Mouse (Mus musculus) embryonic facial prominence, embryonic 15.5 days (tissue): ENCODE measurements around the gene Slc4a10. TPM values are rescaled to one million over a fixed set of nuclear protein-coding genes. Genes with fewer than 3 reads are reported as not detected.

ENCODE experiments used
- ATAC-seq: fragments of 200-750 bp; cut with Nextera tagmentation; 2 replicates; pipeline ENCODE4 v1.8.0; 2017; ENCODE audit warnings: low read depth, moderate TSS enrichment; ENCODE audit not compliant: insufficient number of reproducible peaks, low FRiP score, low TSS enrichment
- H3K27ac ChIP-seq: fragments of 300-500 bp; sonication (generic); replicated peaks from 2 replicates; pipeline ENCODE4 v1.5.1; 2015; ENCODE audit warnings: mild to moderate bottlenecking, inconsistent platforms
- H3K27me3 ChIP-seq: fragments of 300-500 bp; sonication (generic); 2 replicates; pipeline ENCODE4 v1.6.1; 2015; ENCODE audit warnings: inconsistent platforms
- H3K36me3 ChIP-seq: fragments of 300-500 bp; sonication (generic); 2 replicates; pipeline ENCODE4 v1.6.1; 2015; ENCODE audit warnings: mild to moderate bottlenecking, inconsistent platforms
- H3K4me1 ChIP-seq: fragments of 300-500 bp; sonication (generic); 2 replicates; pipeline ENCODE4 v1.6.1; 2015; ENCODE audit warnings: inconsistent platforms
- H3K4me2 ChIP-seq: fragments of 300-500 bp; sonication (generic); replicated peaks from 2 replicates; pipeline ENCODE4 v1.6.1; 2015; ENCODE audit warnings: mild to moderate bottlenecking, inconsistent platforms
- H3K4me3 ChIP-seq: fragments of 300-500 bp; sonication (generic); replicated peaks from 2 replicates; pipeline ENCODE4 v1.5.1; 2015; ENCODE audit warnings: mild to moderate bottlenecking, inconsistent platforms
- H3K9ac ChIP-seq: fragments of 300-500 bp; sonication (generic); 2 replicates; pipeline ENCODE4 v1.6.1; 2015; ENCODE audit warnings: inconsistent platforms
- H3K9me3 ChIP-seq: fragments of 300-500 bp; sonication (generic); replicated peaks from 2 replicates; pipeline ENCODE4 v1.6.1; 2016; ENCODE audit warnings: inconsistent platforms
- WGBS: fragments of 180-500 bp; shearing (Covaris S2); methylation state at CpG from one replicate; pipeline ENCODE4 v1.1.7; 2015; 5-methylcytosine and 5-hydroxymethylcytosine counted together
- polyA plus RNA-seq: library from polyadenylated mRNA; unstranded; fragments of >200 nt; fragmentation: Nextera tagmentation; extraction: Ambion mirVana; gene quantifications from 2 replicates; pipeline ENCODE4 v1.2.1, GENCODE M21; 2015

Gene Slc4a10
- polyA plus RNA-seq, 1 experiment from 2014 or later: 0.57 TPM

GRCm38 (mm10) chr2:62325388-62325787 lies 279.1 kb downstream of the Slc4a10 start:
- H3K36me3 ChIP-seq: no peaks in the 10 kb centered on the region
- no peak overlapping the region for H3K9ac ChIP-seq
- no peak for ATAC-seq
- no peak overlapping the region for H3K4me3 ChIP-seq
- no peaks in the 10 kb centered on the region for H3K4me1 ChIP-seq
- WGBS: 72% methylated on average over 2 of the region's 2 CpGs
- H3K27ac ChIP-seq: no peak overlapping the region
- H3K4me2 ChIP-seq: no peak overlapping the region
- no peaks in the 10 kb centered on the region for H3K27me3 ChIP-seq
- H3K9me3 ChIP-seq: no peaks in the 10 kb centered on the region

GRCm38 (mm10) chr2:62331913-62332312 lies 285.7 kb downstream of the Slc4a10 start:
- Histone ChIP-seq H3K4me3 (no peak overlapping the region), H3K27ac (no peak overlapping the region), H3K27me3 (no peaks in the 10 kb centered on the region), H3K4me1 (no peaks in the 10 kb centered on the region), H3K36me3 (no peaks in the 10 kb centered on the region), H3K4me2 (no peak overlapping the region), H3K9me3 (no peaks in the 10 kb centered on the region), H3K9ac (no peak overlapping the region)
- ATAC-seq: no peak
- 54% methylated on average over 4 of the region's 4 CpGs for WGBS

- Histone ChIP-seq H3K9me3 (no peaks in the 10 kb centered on the region), H3K4me2 (no peak overlapping the region), H3K27ac (no peak overlapping the region), H3K36me3 (no peaks in the 10 kb centered on the region), H3K4me3 (no peak overlapping the region), H3K27me3 (no peaks in the 10 kb centered on the region), H3K4me1 (no peaks in the 10 kb centered on the region), H3K9ac (no peak overlapping the region)
- WGBS: 72% methylated on average over 8 of the region's 8 CpGs
- no peak for ATAC-seq
These were observed 286.2 kb downstream of the Slc4a10 start for GRCm38 (mm10) chr2:62332465-62332864.

- no peak overlapping the region for H3K4me2 ChIP-seq
- H3K4me3 ChIP-seq: no peak overlapping the region
- no peak for ATAC-seq
- no peaks in the 10 kb centered on the region for H3K4me1 ChIP-seq
- no peaks in the 10 kb centered on the region for H3K27me3 ChIP-seq
- no peaks in the 10 kb centered on the region for H3K36me3 ChIP-seq
- no peak overlapping the region for H3K27ac ChIP-seq
- no peaks in the 10 kb centered on the region for H3K9me3 ChIP-seq
- H3K9ac ChIP-seq: no peak overlapping the region
- 64% methylated on average over 4 of the region's 4 CpGs for WGBS
These were observed 288.4 kb downstream of the Slc4a10 start for GRCm38 (mm10) chr2:62334397-62335243.

GRCm38 (mm10) chr2:62337086-62337485 lies 290.8 kb downstream of the Slc4a10 start:
- Histone ChIP-seq H3K9ac (no peak overlapping the region), H3K4me1 (no peaks in the 10 kb centered on the region), H3K27me3 (no peaks in the 10 kb centered on the region), H3K36me3 (no peaks in the 10 kb centered on the region), H3K9me3 (no peaks in the 10 kb centered on the region), H3K4me3 (no peak overlapping the region), H3K27ac (no peak overlapping the region), H3K4me2 (no peak overlapping the region)
- 82% methylated on average over 7 of the region's 7 CpGs for WGBS
- no peak for ATAC-seq

- no peak overlapping the region for H3K4me3 ChIP-seq
- no peak overlapping the region for H3K4me2 ChIP-seq
- no peaks in the 10 kb centered on the region for H3K36me3 ChIP-seq
- ATAC-seq: no peak
- no peaks in the 10 kb centered on the region for H3K9me3 ChIP-seq
- H3K27ac ChIP-seq: no peak overlapping the region
- H3K4me1 ChIP-seq: no peaks in the 10 kb centered on the region
- H3K9ac ChIP-seq: no peak overlapping the region
- H3K27me3 ChIP-seq: no peaks in the 10 kb centered on the region
- 52% methylated on average over 4 of the region's 4 CpGs for WGBS
These were observed 293.1 kb downstream of the Slc4a10 start for GRCm38 (mm10) chr2:62339222-62339944.

- H3K9ac ChIP-seq: no peak overlapping the region
- no peak overlapping the region for H3K4me3 ChIP-seq
- H3K4me1 ChIP-seq: no peaks in the 10 kb centered on the region
- H3K27ac ChIP-seq: no peak overlapping the region
- no peaks in the 10 kb centered on the region for H3K27me3 ChIP-seq
- no peaks in the 10 kb centered on the region for H3K36me3 ChIP-seq
- no peaks in the 10 kb centered on the region for H3K9me3 ChIP-seq
- WGBS: 72% methylated on average over 3 of the region's 3 CpGs
- no peak for ATAC-seq
- no peak overlapping the region for H3K4me2 ChIP-seq
These were observed 294.9 kb downstream of the Slc4a10 start for GRCm38 (mm10) chr2:62341061-62341733.

- H3K4me2 ChIP-seq: 0 out of 2 replicates have a peak overlapping the region, but pooled peaks have one; percentile 8
These were observed 295.5 kb downstream of the Slc4a10 start for GRCm38 (mm10) chr2:62341734-62342128.

GRCm38 (mm10) chr2:62344367-62344766 lies 298.1 kb downstream of the Slc4a10 start:
- Histone ChIP-seq H3K4me3 (no peak overlapping the region), H3K9ac (no peak overlapping the region), H3K4me2 (no peak overlapping the region), H3K27me3 (no peaks in the 10 kb centered on the region), H3K36me3 (no peaks in the 10 kb centered on the region), H3K9me3 (no peaks in the 10 kb centered on the region), H3K4me1 (no peaks in the 10 kb centered on the region), H3K27ac (no peak overlapping the region)
- no peak for ATAC-seq
- 56% methylated on average over 6 of the region's 6 CpGs for WGBS

More at GRCm38 (mm10) chr2:62341734-62342128, 295.5 kb downstream of the Slc4a10 start:
- Histone ChIP-seq H3K27me3 (no peaks in the 10 kb centered on the region), H3K36me3 (no peaks in the 10 kb centered on the region), H3K9ac (no peak overlapping the region), H3K4me1 (no peaks in the 10 kb centered on the region), H3K27ac (no peak overlapping the region), H3K4me3 (no peak overlapping the region), H3K9me3 (no peaks in the 10 kb centered on the region)
- 36% methylated on average over 14 of the region's 14 CpGs for WGBS
- ATAC-seq: no peak

- Histone ChIP-seq H3K4me1 (no peaks in the 10 kb centered on the region), H3K27me3 (no peaks in the 10 kb centered on the region), H3K36me3 (no peaks in the 10 kb centered on the region), H3K4me2 (no peak overlapping the region), H3K4me3 (no peak overlapping the region), H3K9ac (no peak overlapping the region), H3K27ac (no peak overlapping the region), H3K9me3 (no peaks in the 10 kb centered on the region)
- ATAC-seq: no peak
- WGBS: 14% methylated on average over 1 of the region's 1 CpGs
These were observed 300.5 kb downstream of the Slc4a10 start for GRCm38 (mm10) chr2:62346771-62347170.

GRCm38 (mm10) chr2:62347762-62348161 lies 301.5 kb downstream of the Slc4a10 start:
- ATAC-seq: no peak
- Histone ChIP-seq H3K4me2 (no peak overlapping the region), H3K27ac (no peak overlapping the region), H3K27me3 (no peaks in the 10 kb centered on the region), H3K4me3 (no peak overlapping the region), H3K4me1 (no peaks in the 10 kb centered on the region), H3K36me3 (no peaks in the 10 kb centered on the region), H3K9ac (no peak overlapping the region), H3K9me3 (no peaks in the 10 kb centered on the region)
- WGBS: 95% methylated on average over 9 of the region's 9 CpGs
